Mouse (Mus musculus) brain, embryonic 14.5 days (tissue): ENCODE data around the gene Krtap13. TPM values are rescaled to one million over a fixed set of nuclear protein-coding genes. Genes with fewer than 3 reads are reported as not detected.
"Not testable (repeated sequence)": the region's sequence is repeated elsewhere in the genome, so short reads cannot be mapped to it uniquely, and the experiment has no call there.

ENCODE experiments used
- DNase-seq: peaks from one replicate; pipeline ENCODE4 v3.0.0-alpha.2; 2011; ENCODE audit warnings: low read depth
- CTCF ChIP-seq: fragments of 200-500 bp; IDR thresholded peaks from 2 replicates; pipeline ENCODE4 v1.5.1; 2012; ENCODE audit warnings: inconsistent platforms, mild to moderate bottlenecking, moderate library complexity, borderline replicate concordance; ENCODE audit not compliant: insufficient read depth, insufficient read length; ENCODE audit errors: extremely low read depth
- POLR2A ChIP-seq: fragments of 200-500 bp; IDR thresholded peaks from 2 replicates; pipeline ENCODE4 v1.6.1; 2012; ENCODE audit warnings: mild to moderate bottlenecking, inconsistent platforms, borderline replicate concordance; ENCODE audit not compliant: poor library complexity, insufficient read depth, insufficient read length, severe bottlenecking; ENCODE audit errors: extremely low read depth
- polyA plus RNA-seq: library from polyadenylated mRNA; depleted of rRNA; stranded (reverse); fragments of >200 nt; gene quantifications from 2 replicates; pipeline ENCODE4 v1.2.3, GENCODE M21; 2012; rRNA removed

Krtap13 gene
- not detected in 2 replicates for polyA plus RNA-seq

DNA sequence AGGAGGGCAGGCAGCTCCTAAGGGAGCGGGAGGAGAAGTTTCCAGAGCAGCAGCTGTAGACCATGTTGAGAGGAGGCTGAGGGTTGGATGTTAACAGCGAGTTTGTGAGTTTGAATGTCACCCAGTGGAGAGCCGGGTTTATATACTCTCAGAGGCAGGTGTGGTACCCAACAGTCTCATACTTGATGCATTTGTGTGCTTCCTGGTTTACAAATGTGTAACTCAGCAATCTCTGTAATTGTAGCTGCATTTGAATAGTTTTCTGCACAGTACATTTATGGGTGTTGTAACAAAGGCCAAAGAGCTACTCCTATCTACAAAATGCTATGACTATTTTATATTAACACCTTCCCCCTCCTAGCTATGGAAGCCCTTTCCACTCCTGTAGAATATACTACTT lies at the start of gene Krtap13:
TSS of gene Krtap13 (minus strand) at position 101 of the 400 bp plus-strand sequence.
- not testable (repeated sequence) for DNase-seq

DNA sequence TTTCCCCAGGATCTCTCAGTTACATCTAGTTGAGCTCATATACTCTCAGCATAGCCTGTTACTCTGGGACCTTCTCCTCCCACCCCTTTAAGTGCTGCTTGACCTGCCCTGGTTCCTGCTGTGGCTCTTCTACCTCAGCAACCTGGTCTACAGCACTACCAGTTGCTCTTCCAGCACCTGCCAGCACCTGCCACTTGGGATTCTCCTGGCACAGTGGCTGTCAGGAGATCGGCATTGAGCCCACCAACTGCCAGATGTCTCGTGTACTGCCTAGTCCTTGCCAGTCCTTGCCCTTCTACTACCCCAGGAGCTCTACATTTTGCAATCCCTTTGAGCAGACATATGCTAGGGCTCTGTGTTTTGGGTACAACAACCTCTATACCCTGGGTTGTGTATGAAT lies 35.4 kb upstream of the Krtap13 start:
- no peak for DNase-seq

DNA sequence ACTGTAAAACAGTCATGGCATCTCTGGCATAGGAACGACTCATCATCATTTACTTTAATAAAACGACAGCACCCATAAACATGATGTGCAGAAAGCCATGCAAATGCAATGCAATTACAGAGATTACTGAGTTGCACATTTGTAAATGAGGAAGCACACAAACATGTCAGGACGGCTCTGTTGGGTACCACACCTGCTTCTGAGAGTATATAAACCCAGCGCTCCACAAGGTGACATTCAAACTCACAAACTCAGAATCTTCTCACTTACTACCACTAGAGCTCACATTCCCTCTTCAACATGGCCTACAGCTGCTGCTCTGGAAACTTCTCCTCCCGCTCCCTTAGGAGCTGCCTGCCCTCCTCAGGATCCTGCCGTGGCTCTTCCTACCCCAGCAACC lies 26.2 kb upstream of the Krtap13 start, which contains the start of gene Gm5965:
TSS of gene Gm5965 (plus strand) at position 301 of the 400 bp plus-strand sequence.
- no peak for TF ChIP-seq POLR2A
- no peak for DNase-seq

More for the DNA sequence above, 35.4 kb upstream of the Krtap13 start:
- TF ChIP-seq POLR2A (no peak), CTCF (no peak)

DNA sequence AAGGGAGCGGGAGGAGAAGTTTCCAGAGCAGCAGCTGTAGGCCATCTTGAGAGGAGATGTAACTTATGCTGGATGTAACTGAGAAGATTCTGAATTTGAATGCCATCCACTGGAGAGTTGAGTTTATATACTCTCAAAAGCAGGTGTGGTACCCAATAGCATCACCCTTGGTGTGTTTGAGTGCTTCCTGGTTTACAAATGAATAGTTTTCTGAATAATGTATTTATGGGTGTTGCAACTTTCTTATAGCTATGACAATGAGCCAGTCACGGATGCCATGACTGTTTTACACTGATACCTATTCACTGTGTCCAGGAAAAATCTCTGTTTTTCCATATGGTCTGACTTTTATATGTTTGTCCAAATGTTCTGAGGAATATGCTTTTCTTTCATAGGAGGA lies 22.7 kb upstream of the Krtap13 start, which contains the start of gene 2310057N15Rik:
TSS of gene 2310057N15Rik (minus strand) at position 101 of the 400 bp plus-strand sequence.
- no peak for TF ChIP-seq POLR2A
- TF ChIP-seq CTCF = no peak
- DNase-seq = no peak

DNA sequence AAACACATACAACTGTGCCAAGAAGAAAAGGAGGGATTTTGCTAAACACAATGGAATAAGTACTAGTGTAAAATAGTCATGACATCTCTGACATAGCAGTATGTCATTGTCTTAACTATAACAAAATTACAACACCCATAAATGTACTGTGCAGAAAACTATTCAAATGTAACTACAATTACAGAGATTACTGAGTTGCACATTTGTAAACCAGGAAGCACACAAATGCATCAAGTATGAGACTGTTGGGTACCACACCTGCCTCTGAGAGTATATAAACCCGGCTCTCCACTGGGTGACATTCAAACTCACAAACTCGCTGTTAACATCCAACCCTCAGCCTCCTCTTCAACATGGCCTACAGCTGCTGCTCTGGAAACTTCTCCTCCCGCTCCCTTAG lies 7.1 kb upstream of the Krtap13 start, which contains the start of gene 2310034C09Rik:
TSS of gene 2310034C09Rik (plus strand) at position 301 of the 400 bp plus-strand sequence.
- not testable (repeated sequence) for DNase-seq

DNA sequence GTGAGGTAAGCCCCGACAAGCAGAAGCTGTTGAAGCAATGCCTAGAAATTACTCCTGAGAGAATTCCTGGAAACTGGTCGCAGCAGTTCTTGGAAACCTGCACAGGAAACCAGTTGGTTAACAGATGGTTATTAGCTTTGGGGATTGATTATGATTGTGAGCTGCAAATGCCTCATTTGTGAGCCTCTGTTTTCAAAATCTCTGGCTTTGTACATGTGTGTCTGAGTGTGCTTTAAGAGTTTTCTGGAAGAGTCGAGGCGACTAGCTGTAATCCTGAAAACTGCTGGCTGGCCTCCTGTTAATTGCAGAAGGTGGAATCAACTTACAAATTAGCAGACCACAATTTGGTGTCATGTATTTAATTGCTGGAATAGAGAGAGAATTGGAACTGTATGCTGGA lies 3.5 kb downstream of the Krtap13 start:
- peak; percentile 77 for DNase-seq
- TF ChIP-seq CTCF = no peak
- TF ChIP-seq POLR2A = no peak

DNA sequence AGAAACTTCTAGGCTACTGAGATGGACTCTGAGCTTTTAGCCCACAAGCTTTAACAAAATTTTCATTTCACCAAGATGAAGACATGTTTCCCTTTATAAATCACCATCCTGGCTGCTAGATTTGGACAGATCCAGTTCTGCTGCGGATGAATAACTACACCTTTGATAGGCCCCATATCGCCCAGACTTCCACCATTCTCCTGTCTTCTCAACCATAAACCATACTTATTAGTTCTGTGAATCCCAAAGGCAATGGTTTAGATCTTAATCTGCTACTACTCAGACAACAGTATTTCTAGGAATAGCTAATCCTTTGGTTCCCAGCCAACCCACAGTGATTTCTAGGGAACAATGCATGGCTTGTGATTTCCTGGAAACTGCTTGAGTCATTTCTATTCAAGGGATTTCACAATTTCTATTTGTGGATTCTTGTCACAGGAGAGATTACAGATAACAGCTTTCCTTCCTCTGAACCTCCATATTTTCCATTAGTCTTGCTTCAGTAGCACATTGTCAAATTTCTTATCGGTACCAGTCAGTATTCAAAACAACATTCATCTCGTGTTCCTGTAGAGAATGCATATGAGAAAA lies 6.6 kb downstream of the Krtap13 start:
- no peak for TF ChIP-seq CTCF
- no peak for TF ChIP-seq POLR2A
- peak; percentile 66 for DNase-seq

DNA sequence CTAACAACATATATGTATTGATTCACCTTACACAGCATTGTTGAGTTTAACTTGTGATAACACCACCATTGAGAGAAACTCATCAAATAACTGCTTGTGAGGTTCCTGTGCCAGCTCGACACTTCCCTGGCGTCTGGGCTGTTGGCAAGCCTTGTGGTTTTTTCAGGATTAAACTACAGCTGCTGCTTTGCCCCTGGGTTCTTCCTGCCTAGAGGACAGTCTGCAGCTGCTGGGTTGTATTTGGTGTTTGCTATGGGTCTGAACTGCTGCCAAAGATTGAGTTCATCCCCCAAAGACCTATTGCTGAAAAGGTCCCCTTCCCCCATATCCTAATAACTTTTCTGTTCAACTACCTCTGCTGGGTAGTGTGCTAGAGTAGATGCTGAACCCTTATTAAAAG lies 16.0 kb downstream of the Krtap13 start:
- peak; percentile 54 for DNase-seq
- no peak for TF ChIP-seq CTCF
- no peak for TF ChIP-seq POLR2A

DNA sequence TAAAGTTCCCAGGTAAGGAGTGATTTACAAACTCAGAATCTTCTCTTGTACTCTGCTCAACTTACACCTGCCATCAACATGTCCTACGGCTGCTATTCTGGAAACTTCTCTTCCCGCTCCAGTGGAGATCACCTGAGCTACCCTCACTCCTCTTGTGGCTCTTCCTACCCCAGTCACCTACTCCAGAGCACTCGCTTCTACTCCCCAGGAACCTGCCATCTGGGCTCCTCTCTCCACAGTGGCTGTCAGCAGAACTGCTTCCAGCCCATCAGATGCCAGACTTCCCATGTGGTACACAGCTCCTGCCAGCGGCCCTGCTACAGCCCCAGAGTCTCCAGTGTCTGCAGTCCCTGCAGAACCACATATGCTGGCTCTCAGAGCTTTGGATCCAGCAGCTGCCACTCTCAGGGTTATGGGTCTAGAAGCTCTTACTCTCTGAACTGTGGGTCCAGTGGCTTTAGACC lies 22.6 kb downstream of the Krtap13 start, which contains the start of gene Krtap13-1:
TSS of gene Krtap13-1 (plus strand) at position 51 of the 464 bp plus-strand sequence.
- TF ChIP-seq POLR2A (no peak), CTCF (no peak)
- peak; percentile 24 for DNase-seq

DNA sequence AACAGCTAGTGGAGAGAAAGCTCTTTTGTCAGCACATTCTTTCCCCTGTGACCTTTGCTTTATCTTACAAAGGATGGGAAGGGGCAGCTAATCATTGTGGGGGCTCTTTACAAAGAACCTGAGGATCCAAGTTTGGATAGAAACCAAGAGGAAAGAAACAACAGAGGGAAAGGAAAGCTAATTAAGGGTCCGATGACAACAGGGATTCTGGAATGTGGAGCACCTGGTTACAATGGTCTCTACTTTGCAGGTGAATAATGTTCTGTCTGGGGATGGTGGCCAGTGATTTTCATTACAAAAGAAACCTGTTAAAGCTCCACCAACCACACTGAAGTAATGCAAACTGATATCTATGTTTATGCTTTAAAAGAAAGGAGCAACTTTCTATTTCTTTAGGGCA lies 31.4 kb downstream of the Krtap13 start:
- no peak for DNase-seq
- TF ChIP-seq POLR2A (no peak), CTCF (no peak)

DNA sequence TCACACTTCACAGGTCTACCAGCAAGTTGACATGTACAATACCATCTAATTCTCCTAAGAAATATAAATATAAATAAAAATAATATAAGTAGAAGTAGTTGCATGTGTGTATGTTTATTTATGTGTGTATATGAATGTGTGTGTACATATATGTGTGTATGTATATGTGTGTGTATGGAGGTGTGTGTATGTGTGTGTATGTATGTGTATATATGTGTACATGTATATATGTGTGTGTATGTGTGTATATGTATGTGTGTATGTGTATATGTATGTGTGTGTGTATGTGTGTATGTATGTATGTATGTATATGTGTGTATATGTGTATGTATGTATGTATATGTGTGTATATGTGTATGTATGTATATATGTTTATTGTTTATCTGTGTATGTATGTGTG lies 34.9 kb downstream of the Krtap13 start:
- no peak for TF ChIP-seq CTCF
- TF ChIP-seq POLR2A = no peak
- no peak for DNase-seq

DNA sequence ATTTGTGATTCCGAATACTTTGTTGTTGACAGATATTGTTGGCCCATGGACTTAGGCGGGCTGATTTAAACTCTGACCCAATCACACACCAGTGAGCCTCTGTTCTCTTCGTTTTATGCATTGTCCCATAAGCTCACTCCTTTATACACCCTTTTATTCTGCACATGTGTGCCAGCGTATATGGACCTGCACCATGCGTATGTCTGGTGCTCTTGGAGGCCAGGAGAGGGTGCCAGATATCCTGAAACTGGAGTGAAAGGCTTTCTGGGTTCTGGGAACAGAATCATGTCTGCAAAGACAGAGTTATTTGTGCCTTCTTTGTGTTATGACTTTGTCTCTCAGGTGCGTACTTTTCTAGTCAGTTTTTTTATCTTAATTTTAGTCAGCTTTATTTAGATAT lies 40.2 kb downstream of the Krtap13 start:
- TF ChIP-seq POLR2A (no peak), CTCF (peak; percentile 40; the same call in 1 of the 2 replicates)

DNA sequence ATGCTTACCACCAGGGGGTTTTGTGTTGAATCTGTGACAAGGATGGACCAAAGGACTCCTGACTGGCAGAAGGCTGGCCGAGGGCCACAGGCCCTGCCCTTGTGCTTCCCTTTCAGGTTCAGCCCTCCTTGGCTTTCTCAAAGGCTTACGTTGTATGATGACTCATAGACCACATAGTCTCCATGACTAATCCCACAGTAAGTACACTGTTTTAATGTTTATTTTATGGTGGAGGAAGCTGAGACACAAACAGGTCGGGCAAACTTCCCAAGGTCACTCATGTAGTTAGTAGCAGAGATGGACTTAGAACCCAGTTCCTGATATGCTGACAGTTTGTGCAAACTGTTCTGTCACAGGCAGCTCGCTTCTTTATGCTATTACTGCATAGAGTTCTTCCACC lies 40.7 kb downstream of the Krtap13 start:
- DNase-seq = no peak
- TF ChIP-seq POLR2A (no peak), CTCF (no peak)

More for the DNA sequence above, 40.2 kb downstream of the Krtap13 start:
- peak; percentile 43 for DNase-seq

DNA sequence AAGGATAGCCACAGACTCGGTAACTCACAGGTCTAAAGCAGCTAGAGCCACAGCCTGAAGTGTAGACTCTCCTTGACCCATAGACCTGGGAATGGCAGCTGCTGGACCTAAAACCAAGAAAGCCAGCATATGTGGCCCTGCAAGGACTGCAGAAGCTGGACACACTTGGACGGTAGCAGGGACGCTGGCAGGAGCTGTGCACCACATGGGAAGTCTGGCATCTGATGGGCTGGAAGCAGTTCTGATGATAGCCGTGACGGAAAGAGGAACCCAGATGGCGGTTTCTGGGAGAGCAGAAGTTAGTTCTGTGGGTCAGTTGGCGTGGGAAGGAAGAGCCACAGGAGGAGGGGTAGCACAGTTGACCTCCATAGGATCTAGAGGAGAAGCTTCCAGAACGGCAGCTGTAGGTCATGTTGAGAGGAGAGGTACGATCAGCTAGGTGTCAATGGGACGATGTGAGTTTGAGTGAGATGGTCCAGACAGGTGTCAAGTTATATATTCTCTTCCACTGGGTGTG lies 43.9 kb downstream of the Krtap13 start, which contains the start of gene 2310061N02Rik:
TSS of gene 2310061N02Rik (minus strand) at position 467 of the 517 bp plus-strand sequence.
- no peak for TF ChIP-seq POLR2A
- TF ChIP-seq CTCF = no peak
- no peak for DNase-seq
